Mouse (Mus musculus): ENCODE results near the gene Hdac9.
A peak's percentile ranks its signal among the peaks of the same experiment; 100 is the strongest.

Gene Hdac9

DNA sequence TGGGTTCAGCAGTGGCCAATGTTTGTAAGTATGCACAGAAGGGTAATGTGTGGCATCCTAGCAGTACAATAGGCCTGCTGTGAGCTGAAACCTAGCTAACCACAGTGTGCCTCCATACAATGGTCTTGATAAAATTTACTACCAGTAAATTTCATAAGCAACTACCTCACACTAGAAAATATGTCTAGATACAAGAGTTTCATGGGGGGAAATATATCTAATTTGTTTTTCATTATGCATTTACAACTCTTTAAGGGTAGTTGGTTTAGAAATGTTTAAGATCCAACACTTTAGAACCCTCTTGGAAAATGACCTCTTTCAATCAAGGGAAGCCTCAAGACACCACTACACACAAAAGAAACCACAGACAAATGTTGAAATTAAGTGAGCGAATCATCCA, 589.8 kb downstream of the Hdac9 start:
- no peak for DNase-seq

DNA sequence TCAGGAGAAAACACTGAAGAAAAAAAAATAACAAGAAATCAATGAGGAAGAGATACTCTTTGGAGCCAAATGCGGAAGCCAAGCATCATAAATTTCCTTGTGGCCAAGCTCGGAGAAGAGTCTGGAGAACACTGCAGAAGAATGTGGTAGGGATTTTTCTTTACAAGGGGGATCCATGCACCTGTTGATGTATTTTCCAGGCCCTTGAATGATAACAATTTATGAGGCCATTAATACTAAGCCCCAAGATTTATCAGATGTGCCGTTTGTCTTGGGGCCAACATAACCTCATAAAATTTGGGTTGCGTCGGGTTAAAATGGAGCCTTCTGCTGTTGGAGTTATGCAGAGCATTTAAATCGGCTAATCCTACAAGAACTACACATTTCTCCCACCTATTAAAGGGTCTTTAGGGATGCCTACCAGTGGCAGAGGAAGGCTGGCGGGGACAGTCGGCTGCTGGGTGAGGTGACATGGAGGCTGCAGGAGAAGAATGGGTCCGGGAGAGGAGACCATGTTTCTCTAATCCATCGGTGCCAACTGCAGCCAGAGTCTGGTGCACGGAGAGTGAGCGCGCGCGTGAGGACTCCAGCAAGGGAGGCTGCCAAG, 604.7 kb downstream of the Hdac9 start:
- no peak for DNase-seq

DNA sequence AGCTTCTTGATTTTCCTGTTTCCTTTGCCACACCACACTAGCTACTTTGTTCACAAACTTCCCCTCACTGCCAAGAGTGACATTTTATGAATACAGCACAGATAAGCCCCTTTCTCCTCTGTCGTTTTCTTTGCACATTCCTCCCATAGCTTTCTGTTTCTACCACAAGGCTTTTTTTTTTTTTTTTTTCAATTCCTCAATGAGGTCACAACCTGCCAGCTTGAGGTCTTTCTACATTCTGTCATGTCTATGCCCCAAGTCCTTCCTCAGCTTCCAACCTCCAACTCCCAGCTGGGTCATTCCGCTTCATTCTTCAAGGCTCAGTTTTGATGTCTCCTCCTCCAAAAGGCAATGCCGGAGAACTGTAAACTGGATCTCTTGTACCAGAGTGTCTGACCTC, 611.4 kb downstream of the Hdac9 start:
- no peak for DNase-seq

DNA sequence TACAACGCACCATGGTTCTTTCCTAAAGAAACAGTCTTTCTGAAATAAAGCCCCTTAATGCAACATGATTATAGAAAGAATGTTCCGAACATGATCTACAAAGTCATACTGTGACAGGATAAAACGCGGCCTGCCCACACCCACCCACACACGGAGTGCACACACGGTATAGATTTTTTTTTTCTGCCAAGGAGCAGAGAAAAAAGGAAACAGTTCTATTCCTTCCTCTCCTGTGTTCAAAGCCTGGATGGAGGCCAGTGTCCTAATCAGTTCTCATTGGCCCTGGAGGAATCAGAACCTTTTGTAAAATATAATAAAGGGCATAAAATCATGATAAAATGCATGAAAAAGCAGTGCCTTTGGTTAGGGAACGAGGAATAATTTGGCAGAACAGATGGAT, 624.5 kb downstream of the Hdac9 start:
- DNase-seq, result no peak

DNA sequence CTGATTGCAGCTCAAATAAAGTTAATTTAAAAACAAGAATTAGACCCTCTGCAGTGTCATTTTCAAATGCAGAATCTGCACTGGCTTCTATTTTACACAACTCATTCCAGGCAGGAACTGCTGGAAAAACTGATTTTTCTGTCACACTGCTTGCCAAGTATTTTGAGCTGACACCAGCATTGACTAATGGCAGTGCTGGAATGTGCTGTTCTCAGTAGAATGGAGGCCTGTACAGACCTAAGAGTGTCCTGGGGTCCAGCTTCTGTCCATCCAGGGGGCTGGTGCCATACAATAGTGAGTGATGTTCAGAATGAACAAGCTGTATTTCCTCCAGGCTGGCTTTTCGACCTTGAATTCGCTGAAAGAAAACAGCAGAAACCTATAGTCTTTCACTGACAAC, 629.7 kb downstream of the Hdac9 start:
- no peak for DNase-seq

DNA sequence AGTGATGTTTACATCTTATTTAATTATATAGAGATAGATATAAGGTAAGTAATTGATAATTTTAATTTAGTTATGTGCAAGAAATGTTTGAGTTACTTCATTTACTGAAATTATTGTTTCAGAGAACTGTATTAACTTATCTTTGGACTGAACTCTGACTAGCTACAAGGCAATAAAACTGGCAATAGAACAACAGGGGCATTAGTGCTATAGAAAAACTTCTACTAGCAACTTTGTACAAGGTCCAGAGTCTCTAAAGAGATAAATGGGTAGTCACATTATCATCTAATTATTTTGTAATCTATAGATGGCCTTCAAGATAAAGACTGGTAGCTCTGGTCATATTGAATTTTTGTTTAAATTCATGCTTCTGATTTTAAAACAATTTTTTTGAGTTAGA, 632.0 kb downstream of the Hdac9 start:
- DNase-seq, result no peak

DNA sequence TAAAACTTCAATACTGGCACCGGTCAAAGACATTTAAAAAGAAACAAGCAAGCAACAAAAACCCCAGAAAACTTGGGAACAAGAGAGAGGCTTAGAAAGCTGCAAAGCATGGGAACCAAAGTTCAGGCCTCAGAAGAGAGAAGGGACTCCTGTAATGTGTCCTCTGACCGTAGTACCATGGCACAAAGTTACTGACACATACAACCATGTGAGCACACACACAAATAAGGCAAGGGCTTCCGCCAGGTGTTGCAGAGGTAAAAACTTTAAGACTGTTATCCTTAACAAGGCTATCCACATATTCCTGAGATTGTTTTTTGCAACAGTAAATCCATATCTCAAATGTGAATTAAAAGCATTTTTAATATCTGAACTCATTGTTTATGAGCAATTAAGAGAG, 632.5 kb downstream of the Hdac9 start:
- DNase-seq, result no peak

DNA sequence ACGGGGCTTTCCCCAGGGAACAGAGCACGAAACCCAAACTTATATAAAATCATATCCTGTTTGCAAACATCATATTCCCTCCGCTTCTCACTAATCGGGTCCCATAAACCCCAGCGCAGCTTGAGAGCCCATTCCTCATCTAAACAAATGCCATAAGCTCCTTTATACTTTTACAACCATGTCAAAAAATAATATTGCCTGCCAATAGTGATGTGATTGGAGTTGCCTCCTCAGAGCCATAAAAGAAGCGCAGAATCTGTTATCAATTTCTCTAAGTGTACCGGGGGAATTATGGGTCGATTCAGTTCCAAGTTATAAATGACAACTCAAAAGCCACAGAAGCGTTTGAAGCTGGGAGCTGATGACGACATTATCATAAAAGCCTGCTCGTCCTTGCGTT, 638.1 kb downstream of the Hdac9 start:
- no peak for DNase-seq

DNA sequence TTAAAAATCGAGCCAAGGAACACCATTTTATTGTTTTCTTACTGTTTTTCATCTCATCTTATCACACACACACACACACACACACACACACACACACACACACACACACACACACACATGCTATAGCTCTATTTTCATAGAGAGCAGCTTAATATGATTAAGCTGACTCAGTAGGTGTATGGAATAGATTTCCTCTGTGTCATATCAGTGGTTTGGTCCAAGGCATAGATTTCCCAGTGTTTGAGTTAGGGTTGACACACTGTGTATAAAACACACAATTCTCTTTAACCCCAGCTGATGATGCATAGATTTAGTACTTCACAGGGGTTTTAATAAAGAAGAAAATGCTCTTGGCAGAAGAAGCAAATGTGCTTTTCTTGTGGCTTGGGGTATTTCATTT, 643.1 kb downstream of the Hdac9 start:
- no peak for DNase-seq

DNA sequence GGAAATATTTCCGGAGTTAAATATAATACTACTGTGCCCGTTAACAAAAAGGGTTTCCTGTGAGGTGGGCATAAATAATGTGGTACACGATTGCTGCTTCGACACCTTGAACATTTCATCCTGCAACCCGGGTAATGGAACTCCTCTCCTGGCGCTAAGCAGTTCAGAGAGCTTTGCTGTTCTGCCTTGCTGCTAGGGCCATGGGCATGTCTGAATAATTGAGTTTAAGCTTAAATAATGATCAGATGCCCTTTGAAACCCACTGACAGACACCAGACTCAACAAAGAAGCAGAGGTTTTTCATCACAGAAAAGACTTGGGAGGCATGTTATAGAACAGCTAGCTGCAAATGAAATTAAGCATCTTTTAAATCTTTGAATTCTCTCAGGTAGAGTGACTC, 646.8 kb downstream of the Hdac9 start:
- DNase-seq, result no peak

DNA sequence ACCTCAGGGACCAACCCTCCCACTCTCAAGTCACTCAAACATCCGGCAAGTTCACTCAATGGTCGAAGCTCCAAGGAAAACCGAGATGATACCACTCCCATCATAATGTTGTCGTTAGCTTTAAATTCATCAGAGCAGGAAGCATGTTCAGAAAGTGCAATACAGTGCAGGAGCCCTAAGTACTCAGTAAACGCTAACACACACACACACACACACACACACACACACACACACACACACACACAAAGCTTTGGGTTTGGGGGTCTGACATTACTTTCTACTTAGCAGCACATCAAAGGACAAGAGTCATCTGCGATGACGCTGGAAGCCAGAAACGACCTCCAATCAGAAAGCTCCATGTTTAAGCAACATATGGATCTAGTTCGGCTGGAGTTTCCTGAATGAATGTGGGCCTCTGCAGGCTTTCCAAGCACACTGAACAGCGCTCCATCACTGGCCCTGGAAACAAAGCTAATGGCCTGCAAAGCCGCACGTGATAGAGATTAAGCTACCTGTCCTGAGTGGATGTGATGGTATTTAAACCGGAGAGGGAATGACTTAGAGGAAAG, 647.3 kb downstream of the Hdac9 start:
- DNase-seq, result no peak

DNA sequence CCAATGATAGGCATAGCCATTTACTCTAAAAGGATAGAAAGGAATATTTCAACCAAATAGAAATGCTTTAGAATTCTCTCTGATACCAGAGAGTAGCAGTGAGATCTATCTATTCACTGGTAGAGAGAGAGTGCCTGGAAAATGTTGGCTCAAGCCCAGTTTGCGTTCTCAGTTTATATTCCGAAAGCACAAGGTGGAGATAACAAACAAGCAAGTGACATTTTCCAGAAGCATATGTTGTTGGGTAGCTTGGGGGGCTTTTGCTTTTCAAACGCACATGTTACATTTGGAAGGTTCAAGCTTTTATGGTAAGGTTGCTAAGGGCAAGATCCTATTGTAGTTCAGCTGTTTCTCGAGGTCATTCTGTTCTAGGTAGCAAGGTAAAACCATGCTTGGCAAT, 657.2 kb downstream of the Hdac9 start:
- no peak for DNase-seq

DNA sequence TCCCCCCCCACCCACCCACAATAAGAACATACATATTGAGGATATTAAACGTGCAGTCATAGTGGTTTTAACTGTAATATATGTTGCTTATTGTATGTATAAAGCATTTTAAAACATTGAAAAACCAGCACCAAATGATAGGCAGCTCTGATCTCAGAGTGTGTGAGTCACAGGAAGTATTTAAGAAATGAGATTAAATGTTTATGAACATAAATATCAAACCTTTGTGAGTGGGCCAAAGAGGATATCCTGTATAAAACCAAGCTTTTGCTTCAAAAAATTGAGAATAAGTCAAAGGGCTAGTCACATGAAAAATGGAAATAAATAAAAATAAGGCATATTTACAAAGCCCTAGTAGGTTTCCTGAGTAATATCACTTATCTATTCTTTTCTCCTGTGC, 667.7 kb downstream of the Hdac9 start:
- no peak for DNase-seq

DNA sequence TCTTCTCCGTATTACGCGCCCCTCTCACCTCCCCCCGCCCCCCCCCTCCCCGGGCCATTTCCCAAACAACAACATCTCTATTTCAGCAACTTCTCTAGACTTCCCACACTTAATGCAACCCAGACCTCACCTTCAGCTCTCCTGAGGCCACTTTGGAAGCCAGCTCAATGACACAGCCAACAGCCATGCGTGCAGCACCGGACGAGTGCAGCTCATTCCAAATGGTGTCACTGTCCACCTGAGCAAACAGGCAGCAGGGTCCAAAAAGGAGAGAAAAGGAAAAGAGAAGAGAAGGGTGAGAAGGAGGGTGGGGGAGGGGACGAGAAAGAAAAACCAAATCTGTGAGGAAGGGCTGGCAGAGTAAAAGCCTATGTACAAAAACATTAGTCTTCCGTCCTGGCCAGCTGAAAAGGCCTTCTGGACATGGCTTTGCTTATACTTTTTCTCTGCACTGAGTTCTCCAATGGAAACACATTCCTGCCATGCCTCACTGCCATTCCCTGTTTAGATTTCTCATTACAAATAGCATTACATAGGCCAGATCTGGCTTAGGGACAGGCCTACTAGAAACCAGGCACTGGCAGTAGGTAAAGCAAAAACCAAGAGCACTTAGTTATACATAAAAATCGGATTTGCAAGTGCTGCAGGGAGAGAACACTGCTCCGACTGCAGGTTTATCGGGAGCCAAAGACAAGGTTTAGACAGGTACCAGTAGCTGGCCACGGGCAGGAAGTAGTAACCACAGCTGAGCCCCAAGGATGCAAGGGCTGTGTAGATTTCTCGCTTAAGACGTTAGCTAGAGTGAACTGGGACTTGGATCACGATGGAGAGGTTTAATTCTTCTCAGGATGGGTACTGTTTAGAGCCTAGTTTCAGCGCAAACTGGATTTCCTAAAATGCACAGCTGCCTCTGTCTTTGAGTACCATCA, 668.4 kb downstream of the Hdac9 start:
- DNase-seq, result no peak

DNA sequence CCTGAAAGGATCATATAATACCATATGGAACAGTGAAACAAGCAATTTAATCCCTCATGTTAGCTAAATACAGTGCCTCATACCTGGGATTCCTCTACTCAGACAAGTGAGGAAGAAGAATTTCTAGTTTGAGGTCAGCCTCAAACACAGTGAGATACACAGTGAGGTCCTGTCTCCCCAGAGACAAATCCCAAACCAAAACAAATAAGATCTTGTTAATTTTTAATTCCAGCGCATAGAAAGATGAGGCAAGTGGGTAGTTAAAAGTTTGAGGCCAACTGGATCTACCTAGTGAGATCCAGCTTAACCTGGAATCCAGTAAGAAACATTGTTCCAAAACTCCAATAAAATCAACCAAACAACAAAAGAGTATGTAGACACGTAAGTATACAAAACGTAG, 678.1 kb downstream of the Hdac9 start:
- no peak for DNase-seq

DNA sequence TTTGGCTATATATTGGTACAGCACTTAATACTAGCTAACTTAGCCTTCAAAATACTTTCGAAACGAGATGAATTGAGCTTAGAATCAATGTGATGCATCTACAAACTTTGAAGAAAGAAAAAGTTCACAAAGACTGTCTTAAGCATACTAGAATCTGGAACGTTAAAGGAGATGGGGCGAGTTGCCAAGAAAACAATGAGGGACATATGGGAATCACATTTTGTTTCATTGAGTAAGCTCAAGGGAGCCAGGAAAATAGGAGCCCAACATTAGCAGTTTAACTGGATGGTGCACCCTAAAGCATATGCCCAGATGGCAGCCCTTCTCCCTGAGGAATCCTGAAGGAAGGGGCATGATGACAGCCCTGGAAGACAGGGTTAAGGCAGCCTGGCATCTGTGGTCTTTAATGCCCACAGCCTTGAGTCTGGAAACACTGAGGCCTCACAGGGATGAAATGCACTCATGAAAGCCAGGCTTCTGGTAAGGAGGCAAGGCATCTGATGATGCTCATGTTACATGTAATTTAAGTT, 685.2 kb downstream of the Hdac9 start:
- peak; percentile 3 to 8 for DNase-seq

DNA sequence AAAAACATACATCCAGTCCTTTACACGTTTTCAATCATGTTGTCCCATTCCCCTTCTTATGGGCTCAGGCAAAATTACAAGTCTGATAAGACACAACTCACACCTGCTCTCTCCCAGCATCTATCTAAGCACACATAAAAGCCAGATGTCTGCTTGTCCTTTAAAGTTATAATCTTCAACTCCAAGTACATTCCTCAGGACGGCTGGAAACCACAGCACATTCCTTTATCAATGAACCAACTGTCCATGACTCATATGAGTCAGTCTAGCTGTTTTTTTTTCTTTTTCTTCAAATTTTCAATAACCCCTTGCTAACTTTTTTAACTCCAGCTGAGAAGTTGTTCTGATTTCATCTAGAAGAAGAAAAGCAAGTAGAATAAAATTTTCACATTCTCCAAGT, 692.4 kb downstream of the Hdac9 start:
- DNase-seq, result no peak

DNA sequence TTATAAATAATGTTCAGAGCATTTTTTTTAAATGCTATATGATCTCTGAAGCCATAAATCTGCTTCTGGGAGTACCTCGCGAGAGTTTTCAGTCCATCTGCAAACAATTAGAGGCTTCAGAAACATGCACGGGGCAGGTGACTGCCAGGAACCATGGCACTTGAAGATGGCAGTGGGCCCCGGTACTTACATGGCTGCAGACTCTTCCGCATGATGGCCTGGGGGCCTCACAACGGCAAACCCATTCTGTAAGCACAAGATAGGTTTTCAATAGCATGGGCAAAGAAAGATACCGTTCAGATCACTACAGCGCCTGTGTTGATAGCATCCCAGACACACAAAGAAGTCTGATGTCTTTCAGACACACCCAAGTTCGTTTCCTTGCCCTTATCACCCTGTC, 695.9 kb downstream of the Hdac9 start:
- no peak for DNase-seq

DNA sequence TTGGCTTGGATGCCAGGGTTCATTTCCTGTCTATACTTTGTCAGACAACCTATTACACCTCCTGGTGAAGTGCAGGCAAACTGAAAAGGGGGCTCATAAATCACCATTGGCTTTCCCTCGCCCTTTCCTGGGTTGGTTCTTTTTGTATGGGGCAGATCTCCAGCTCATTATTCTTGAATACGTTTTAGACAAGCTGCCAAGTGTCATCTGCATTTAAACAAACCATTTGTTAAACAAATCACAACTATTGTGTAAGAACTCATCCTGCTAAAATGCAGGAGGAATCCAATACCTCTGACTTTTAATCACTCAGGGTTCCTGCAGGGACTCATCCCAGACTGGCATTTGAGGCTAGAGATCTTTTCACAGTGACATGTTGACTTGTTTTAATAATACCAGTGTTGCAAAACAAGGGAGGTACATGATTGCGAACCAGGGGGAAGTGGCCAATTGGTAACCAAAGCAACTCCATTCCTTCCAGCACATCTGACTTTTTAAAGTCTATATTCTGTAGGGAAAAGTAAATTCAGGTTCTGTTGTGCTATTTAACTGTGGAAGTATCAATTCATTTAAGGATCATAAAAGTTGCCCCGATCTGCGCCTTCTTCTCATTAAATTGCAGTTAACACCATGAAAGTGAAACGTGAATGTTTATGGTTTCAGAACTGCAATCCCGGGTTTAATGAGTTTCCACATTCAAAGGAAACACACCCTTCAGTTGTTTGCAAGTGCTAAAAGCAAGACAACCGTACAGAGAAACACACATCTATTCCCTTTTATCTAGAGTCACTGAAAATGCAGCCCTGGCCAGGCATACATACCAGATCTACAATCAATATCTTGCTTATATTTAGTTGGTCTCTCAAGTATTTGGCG, 696.6 kb downstream of the Hdac9 start:
- DNase-seq, result no peak

DNA sequence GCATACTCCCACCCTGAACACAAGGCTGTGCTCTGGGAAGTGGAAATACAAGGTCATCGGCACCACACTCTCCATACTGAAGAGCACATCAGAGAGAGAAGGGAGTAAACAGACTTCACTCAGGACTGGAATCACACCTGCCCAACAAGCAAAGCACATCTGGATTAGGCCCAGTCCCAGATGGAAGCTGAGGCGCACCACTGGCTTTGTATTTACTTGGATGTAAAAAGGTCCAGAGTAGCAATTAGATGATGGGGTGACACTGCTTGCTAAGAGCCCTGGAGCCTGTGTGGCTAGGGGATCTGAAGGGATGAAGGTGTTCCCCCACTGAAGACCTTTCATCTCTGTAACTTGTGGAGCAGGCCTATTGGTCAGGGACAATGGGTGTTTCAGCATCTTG, 698.3 kb downstream of the Hdac9 start:
- no peak for DNase-seq

DNA sequence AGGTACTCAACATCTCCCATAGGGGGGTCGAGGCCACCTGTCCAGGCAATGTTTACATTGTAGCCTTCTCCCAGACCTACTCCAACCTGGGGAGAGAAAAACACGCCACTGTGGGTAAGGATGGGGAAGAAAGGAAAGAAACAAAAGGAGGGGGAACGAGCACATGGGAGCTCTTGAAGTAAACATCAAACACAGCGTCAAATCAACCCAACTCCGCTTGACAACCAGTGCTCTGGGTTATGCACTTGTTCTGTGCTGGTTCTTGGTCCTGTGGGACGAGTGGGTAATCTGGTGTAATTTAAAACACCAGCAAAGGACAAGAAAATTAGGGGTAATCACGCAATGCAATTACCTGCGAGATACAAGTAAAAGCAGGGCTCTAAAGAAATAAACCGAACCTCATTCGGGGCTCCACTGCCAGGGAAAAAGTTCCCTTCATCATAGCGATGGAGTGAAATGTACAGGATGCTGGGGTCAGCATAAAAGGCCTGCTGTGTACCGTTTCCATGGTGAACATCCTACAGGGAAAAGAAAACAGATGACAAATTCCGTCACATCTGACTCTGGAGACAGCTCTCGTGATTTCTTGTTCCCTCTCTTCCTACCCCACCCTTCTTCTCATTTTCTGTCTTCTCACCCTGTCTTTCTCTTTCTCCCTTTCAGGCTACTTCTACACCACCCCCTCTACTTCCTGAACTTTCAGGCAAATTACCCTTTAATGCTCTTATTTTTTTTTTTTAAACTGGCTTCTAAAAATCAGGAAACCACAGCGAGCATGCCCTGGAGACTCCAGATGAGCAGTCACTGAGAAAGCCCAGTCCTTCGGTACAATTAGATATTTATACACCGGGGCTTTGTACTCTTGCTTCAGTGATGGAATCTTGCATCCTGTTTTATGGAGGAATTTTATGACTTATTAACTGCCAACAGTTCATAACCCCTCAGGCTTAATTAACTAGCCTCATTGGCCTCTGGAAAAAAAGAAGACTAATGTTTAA, 701.6 kb downstream of the Hdac9 start:
- DNase-seq, result no peak

DNA sequence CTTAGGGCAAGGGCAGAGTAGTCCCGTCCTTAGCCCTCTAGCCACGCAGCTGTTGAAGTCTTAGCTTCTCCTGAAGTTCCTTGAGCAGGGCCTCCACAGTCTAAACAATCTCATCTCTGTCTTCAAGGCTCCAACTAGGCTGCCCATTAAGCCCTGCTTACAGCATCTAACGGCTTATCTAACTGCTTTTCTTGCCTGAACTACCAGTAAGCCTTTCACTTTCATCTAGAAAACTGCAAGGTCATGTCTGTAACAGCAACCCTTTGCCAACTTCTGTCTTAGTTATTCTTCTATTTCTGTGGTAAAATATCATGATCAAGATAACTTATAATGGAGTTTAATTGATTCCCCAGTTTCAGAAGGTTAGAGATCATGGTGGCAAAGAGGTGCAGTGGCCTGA, 704.7 kb downstream of the Hdac9 start:
- DNase-seq, result no peak

All from cerebellum, postnatal 14 days (tissue).